Mouse (Mus musculus) testis, adult 2 months (tissue): ENCODE results near the gene Serinc5.

Experiments
- CTCF ChIP-seq: fragments of 200-500 bp; IDR thresholded peaks from 2 replicates; pipeline ENCODE4 v1.5.1; 2012; ENCODE audit warnings: low read depth, mild to moderate bottlenecking, inconsistent platforms, low read length, moderate library complexity; ENCODE audit not compliant: control insufficient read depth, insufficient read depth, insufficient replicate concordance
- POLR2A ChIP-seq: fragments of 200-500 bp; IDR thresholded peaks from 2 replicates; pipeline ENCODE4 v1.6.1; 2012; ENCODE audit warnings: low read depth, mild to moderate bottlenecking, inconsistent platforms, low read length, moderate library complexity; ENCODE audit not compliant: control insufficient read depth

DNA sequence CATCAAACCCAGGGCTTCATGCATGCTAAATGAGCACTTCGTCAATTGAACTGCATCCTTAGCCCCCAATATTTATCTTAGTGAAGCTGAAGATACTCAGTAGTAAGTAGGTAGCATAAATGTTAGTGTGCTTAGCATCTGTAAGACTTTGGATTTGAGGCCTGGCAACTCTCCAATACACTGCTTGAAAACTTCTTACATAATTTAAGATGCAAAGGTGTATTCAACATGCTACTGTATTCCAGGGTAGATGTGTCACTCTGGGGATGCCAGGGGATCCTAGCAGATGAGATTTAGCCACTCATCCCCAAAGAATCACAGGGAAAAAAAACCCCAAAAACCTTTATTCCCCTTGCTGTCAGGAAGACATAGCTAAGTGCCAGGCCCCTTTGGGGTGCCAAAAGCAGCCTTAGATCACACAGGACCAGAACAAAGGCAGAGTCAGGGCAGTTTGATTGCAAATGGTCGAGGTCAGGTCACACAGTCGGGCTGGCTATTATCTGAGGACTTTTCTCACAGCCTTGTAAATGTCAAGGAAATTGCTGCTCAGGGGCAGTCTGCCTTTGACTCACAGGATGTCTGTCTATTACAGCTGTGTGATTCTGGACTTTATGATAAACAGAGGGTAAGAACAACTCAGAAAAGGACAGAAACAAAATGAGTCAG, 17.0 kb upstream of the Serinc5 start:
- TF ChIP-seq CTCF (no peak), POLR2A (no peak)
